Mouse (Mus musculus): Measurements from ENCODE around the gene Spg7.

GRCm38 (mm10) chr8:123134149-123134713 is 71.5 kb downstream of the Spg7 start:
- no peak for TF ChIP-seq CTCF (IDR thresholded peaks at IDR 0.05; ENCODE audit: insufficient read depth, low read depth, low read length)
- TF ChIP-seq POLR2A (IDR thresholded peaks at IDR 0.05; ENCODE audit: insufficient read depth, low read depth, low read length), result no peak

Data from olfactory bulb, adult 2 months (tissue).